Mouse (Mus musculus) midbrain, embryonic 14.5 days (tissue): Measurements from ENCODE around the gene Olfr412. TPM values are rescaled to one million over a fixed set of nuclear protein-coding genes. Genes with fewer than 3 reads are reported as not detected.

ENCODE experiments used
- ATAC-seq: fragments of 200-750 bp; cut with Nextera tagmentation; 2 replicates; pipeline ENCODE4 v1.8.0; 2017; ENCODE audit warnings: moderate number of reproducible peaks, moderate library complexity; ENCODE audit not compliant: low FRiP score, low TSS enrichment
- DNase-seq: peaks from one replicate; pipeline ENCODE4 v3.0.0-alpha.2; 2015
- H3K27ac ChIP-seq: fragments of 300-500 bp; sonication (generic); replicated peaks from 2 replicates; pipeline ENCODE4 v1.5.1; 2014; ENCODE audit warnings: mild to moderate bottlenecking, low read depth, low read length, moderate library complexity
- H3K27me3 ChIP-seq: fragments of 300-500 bp; sonication (generic); 2 replicates; pipeline ENCODE4 v1.6.1; 2014; ENCODE audit warnings: low read length, control low read depth, mixed read lengths; ENCODE audit not compliant: control insufficient read depth, insufficient read depth
- H3K36me3 ChIP-seq: fragments of 300-500 bp; sonication (generic); 2 replicates; pipeline ENCODE4 v1.6.1; 2014; ENCODE audit warnings: low read length, control low read depth; ENCODE audit not compliant: control insufficient read depth, insufficient read depth
- H3K4me1 ChIP-seq: fragments of 300-500 bp; sonication (generic); 2 replicates; pipeline ENCODE4 v1.6.1; 2014; ENCODE audit warnings: mild to moderate bottlenecking, antibody characterized with exemption, low read length, control low read depth; ENCODE audit not compliant: control insufficient read depth, insufficient read depth
- H3K4me2 ChIP-seq: fragments of 300-500 bp; sonication (generic); 2 replicates; pipeline ENCODE4 v1.6.1; 2014; ENCODE audit warnings: mild to moderate bottlenecking, low read length, moderate library complexity
- H3K4me3 ChIP-seq: fragments of 300-500 bp; sonication (generic); replicated peaks from 2 replicates; pipeline ENCODE4 v1.5.1; 2014; ENCODE audit warnings: low read depth, low read length
- H3K9ac ChIP-seq: fragments of 300-500 bp; sonication (generic); replicated peaks from 2 replicates; pipeline ENCODE4 v1.6.1; 2014; ENCODE audit warnings: mild to moderate bottlenecking, low read length, moderate library complexity
- H3K9me3 ChIP-seq: fragments of 300-500 bp; sonication (generic); 2 replicates; pipeline ENCODE4 v1.6.1; 2016; ENCODE audit warnings: low read length, control low read depth, mixed read lengths; ENCODE audit not compliant: control insufficient read depth
- WGBS: fragments of 180-500 bp; shearing (Covaris S2); extraction: QIAGEN DNeasy Blood & Tissue Kit; methylation state at CpG from one replicate; pipeline ENCODE4 v1.1.7; 2014; 5-methylcytosine and 5-hydroxymethylcytosine counted together
- polyA plus RNA-seq: library from polyadenylated mRNA; unstranded; fragments of >200 nt; fragmentation: Nextera tagmentation; extraction: Ambion mirVana; gene quantifications from 2 replicates; pipeline ENCODE4 v1.2.1, GENCODE M21; 2014

Olfr412 gene
- polyA plus RNA-seq, 1 experiment from 2014 or later: not detected

DNA sequence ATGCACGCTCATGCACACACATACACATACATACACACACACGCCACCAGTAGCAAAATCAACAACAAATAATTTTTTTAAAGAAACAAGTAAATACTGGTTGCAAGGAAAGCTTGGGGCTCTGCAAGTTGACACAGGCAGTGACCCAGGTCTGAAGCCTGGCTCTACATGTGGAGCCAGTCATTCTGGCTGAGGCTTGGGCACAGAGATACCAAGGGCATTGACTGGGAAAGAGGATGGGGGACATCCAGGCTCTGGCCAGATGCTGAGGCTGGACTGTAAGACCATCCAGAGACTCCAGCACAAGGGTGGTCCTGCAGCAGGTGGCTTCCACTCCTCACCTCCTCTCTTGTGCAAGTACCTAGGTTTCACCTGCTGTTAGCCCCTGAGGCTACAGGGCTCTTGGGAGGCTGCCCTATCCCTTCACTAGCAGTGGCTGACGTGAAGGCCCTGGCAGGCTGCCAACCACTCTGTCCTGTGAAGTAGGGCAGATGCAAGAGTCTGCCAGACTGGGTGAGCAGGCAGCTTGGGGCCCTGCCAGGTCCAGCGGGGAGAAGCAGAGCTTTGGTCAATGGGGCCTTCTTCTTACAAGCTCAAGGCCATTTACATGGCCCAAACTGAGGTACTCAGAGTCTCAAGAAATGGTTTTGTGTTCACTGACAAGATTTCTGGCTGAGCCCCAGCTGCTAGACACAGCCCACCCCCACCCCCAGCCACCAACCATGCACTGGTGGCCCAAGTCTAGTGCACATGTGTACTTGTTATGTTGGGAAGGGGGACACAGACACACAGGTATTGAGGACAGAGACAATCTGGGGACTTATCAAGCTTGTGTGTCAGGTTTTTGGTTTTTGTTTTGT, 46.9 kb downstream of the Olfr412 start:
- H3K4me2 ChIP-seq: no peak overlapping the region
- no peaks in the 10 kb centered on the region for H3K36me3 ChIP-seq
- no peak overlapping the region for H3K9ac ChIP-seq
- H3K4me3 ChIP-seq: no peak overlapping the region
- 63% methylated on average over 4 of the region's 4 CpGs for whole genome bisulfite sequencing
- H3K27me3 ChIP-seq: no peaks in the 10 kb centered on the region
- H3K9me3 ChIP-seq: no peaks in the 10 kb centered on the region
- H3K4me1 ChIP-seq: peaks cover 14% of the 10 kb centered on the region
- H3K27ac ChIP-seq: peak overlapping the region; percentile 39
- ATAC-seq (peak; percentile 77), DNase-seq (peak; percentile 88)

DNA sequence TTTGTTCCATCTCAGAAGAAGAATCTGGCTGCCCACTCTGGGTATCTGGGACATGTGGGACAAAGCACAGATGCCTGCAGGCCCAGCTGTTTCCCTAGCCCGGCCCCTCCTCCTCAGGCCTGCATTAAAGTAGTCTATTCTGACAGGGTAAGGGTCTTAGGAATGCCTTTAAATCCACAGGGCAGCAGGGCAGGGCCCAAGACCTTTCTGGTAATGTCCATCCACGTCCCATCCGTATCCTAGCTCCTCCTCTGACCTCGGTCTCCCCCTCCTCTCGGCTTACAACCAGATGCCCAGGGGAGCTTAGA, 47.5 kb downstream of the Olfr412 start:
- no peak overlapping the region for H3K4me3 ChIP-seq
- DNase-seq: no peak
- H3K9me3 ChIP-seq: no peaks in the 10 kb centered on the region
- H3K4me1 ChIP-seq: peaks cover 14% of the 10 kb centered on the region
- no peaks in the 10 kb centered on the region for H3K36me3 ChIP-seq
- WGBS: 55% methylated on average over 5 of the region's 5 CpGs
- H3K9ac ChIP-seq: no peak overlapping the region
- peak; percentile 38 for ATAC-seq
- H3K4me2 ChIP-seq: no peak overlapping the region
- peak overlapping the region; percentile 39 for H3K27ac ChIP-seq
- no peaks in the 10 kb centered on the region for H3K27me3 ChIP-seq

DNA sequence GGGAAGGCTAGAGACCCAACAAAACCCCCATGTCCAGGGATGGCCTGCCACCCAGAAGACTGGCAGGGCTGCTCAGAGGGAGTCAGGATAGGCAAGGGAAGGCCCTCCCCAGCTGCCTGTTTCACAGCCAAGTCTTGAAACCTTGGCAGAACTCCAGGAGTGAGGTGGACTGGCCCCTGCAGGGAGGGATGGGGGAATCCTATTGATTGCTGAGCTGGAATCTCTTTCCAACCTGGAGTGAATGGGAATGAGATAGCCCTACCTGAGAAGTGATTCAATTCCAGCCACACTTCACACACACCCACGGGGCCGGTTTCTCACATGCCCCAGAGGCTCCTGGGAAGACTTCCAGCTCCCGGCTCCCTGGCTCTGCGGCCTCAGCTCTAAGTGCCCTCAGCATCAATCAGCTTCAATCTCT, 47.9 kb downstream of the Olfr412 start:
- Histone ChIP-seq H3K4me3 (no peak overlapping the region), H3K4me1 (peaks cover 14% of the 10 kb centered on the region), H3K36me3 (no peaks in the 10 kb centered on the region), H3K27me3 (no peaks in the 10 kb centered on the region), H3K4me2 (no peak overlapping the region), H3K27ac (peak overlapping the region; percentile 39; the same call in 1 of the 2 replicates), H3K9me3 (no peaks in the 10 kb centered on the region), H3K9ac (no peak overlapping the region)
- WGBS: 63% methylated on average over 4 of the region's 4 CpGs
- peak; percentile 72 for DNase-seq
- ATAC-seq: peak; percentile 42

DNA sequence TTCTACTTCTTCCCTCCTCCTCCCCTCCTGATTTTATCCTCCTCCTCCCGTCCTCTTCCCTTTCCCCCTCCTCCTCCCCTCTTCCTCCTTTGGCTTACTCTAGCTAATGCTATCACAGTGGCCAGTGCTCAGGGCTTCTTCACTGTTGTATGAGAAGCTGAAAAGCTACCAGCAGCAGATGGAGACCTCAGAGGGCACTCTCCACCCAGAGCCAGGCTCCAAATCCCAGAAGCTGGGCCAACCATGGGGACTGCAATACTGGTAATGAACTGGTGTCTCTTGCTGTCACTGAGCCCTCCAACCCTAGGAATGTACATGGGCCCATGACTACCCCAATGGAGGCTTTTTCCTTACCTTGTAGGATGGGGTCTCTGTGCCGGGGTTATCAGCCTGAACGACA, 50.1 kb downstream of the Olfr412 start:
- ATAC-seq (no peak), DNase-seq (no peak)
- H3K9me3 ChIP-seq: no peaks in the 10 kb centered on the region
- H3K36me3 ChIP-seq: no peaks in the 10 kb centered on the region; the same call in 1 of the 2 replicates
- no peak overlapping the region for H3K9ac ChIP-seq
- WGBS: 70% methylated on average over 3 of the region's 3 CpGs
- H3K4me2 ChIP-seq: no peak overlapping the region
- no peak overlapping the region for H3K27ac ChIP-seq
- H3K4me1 ChIP-seq: peaks cover 14% of the 10 kb centered on the region
- no peak overlapping the region for H3K4me3 ChIP-seq
- no peaks in the 10 kb centered on the region for H3K27me3 ChIP-seq

DNA sequence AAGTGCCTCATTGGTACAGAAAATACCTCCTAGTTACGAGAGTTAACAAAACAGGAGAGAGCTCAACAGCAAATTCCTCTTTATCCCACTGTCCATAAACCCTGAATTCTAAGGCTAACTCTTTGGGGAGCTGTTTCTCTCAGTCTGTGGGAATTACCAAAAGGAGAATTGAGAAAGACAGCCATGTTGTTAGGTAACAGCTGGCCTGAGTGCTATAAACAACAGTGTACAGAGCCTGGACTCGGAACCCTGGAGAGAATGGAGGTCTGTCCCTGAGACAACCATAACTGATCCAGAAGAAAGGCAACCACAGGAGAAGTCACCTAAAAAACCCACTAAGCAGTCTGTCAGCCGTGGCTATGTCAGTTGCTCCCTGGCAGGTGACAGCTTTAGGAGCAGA, 50.6 kb downstream of the Olfr412 start:
- Histone ChIP-seq H3K36me3 (no peaks in the 10 kb centered on the region; the same call in 1 of the 2 replicates), H3K4me3 (no peak overlapping the region), H3K27ac (no peak overlapping the region), H3K4me2 (no peak overlapping the region), H3K9me3 (no peaks in the 10 kb centered on the region), H3K27me3 (no peaks in the 10 kb centered on the region), H3K4me1 (peaks cover 14% of the 10 kb centered on the region), H3K9ac (no peak overlapping the region)
- WGBS: 70% methylated on average over 3 of the region's 3 CpGs
- no peak for DNase-seq
- ATAC-seq: no peak

GRCm38 (mm10) chr11:74413449-74413972, 51.6 kb downstream of the Olfr412 start:
- DNase-seq: no peak
- no peak overlapping the region for H3K27ac ChIP-seq
- no peaks in the 10 kb centered on the region for H3K27me3 ChIP-seq
- no peak overlapping the region for H3K4me2 ChIP-seq
- H3K9me3 ChIP-seq: no peaks in the 10 kb centered on the region
- peaks cover 14% of the 10 kb centered on the region for H3K4me1 ChIP-seq
- WGBS: 80% methylated on average over 3 of the region's 3 CpGs
- no peak for ATAC-seq
- H3K4me3 ChIP-seq: no peak overlapping the region
- no peaks in the 10 kb centered on the region; the same call in 1 of the 2 replicates for H3K36me3 ChIP-seq
- no peak overlapping the region for H3K9ac ChIP-seq

DNA sequence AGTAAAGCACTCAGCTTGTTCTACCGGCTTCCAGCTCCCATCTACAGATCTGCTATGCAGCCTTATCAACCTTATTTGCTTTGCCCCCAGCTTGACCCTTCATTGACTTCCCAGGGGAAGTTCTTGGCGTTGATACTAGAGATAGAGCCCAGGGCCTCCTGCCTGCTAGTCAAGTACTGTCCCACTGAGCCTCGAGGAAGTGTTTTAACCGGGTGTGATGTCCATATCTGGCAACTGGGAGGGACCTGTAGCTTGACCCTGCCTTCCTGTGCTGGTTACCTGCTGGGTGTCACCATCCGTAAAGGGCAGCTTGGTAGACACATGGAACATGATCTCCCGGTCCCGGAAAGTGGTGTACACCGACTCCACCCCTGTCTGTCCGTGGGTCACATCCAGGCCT, 52.2 kb downstream of the Olfr412 start:
- Histone ChIP-seq H3K27ac (no peak overlapping the region), H3K27me3 (no peaks in the 10 kb centered on the region), H3K4me1 (peaks cover 10% of the 10 kb centered on the region), H3K4me2 (no peak overlapping the region), H3K9ac (no peak overlapping the region), H3K36me3 (no peaks in the 10 kb centered on the region; the same call in 1 of the 2 replicates), H3K9me3 (no peaks in the 10 kb centered on the region), H3K4me3 (no peak overlapping the region)
- ATAC-seq (no peak), DNase-seq (no peak)
- 94% methylated on average over 9 of the region's 9 CpGs for WGBS

DNA sequence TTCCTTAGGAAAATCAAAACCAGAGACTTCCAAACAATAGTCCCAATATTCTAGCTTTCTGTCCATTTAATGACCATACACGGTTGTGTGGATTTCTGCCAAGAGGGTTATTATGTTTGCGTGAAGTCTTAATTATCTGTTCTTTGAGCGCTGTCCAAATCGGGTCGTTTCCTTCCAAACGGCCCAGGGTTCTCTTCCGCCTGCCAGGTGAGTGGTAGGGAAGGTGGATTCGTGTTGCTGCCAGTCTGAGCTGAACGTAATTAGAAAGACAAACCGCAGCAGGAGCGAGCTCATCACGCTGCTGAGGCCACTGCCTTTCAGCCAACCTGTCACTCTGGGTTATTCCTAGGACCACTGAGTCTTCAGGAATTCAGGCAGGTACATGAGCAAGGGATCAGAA, 53.9 kb downstream of the Olfr412 start:
- no peaks in the 10 kb centered on the region for H3K9me3 ChIP-seq
- no peak overlapping the region for H3K4me3 ChIP-seq
- H3K27ac ChIP-seq: no peak overlapping the region
- H3K27me3 ChIP-seq: no peaks in the 10 kb centered on the region
- H3K4me2 ChIP-seq: no peak overlapping the region
- ATAC-seq (no peak), DNase-seq (peak; percentile 31)
- H3K9ac ChIP-seq: no peak overlapping the region
- no peaks in the 10 kb centered on the region for H3K4me1 ChIP-seq
- no peaks in the 10 kb centered on the region; the same call in 1 of the 2 replicates for H3K36me3 ChIP-seq
- 69% methylated on average over 12 of the region's 12 CpGs for WGBS
